23 mouse cellular contexts compared by ENCODE assay signal in genomic region chr1:152685531-152685930, GRCm38 (mm10).
DNase-seq lines count a peak whose midpoint lies in the region; ATAC-seq and TF ChIP-seq lines count a peak whose summit lies in the region.
"Had no signal": no experiment of that assay in that cellular context is flagged by ENCODE, and none has a peak within 500 bp of the region (broad histone marks: within the 10 kb centered on the region; RNA-seq: fewer than 3 reads in every experiment).

No protein-coding gene starts in this region.

- peak; percentile 11 for TF ChIP-seq RAD21 in CH12.LX (IDR thresholded peaks at IDR 0.05; ENCODE audit: low read depth, low read length)

- no peak for ATAC-seq in heart, embryonic 13.5 days (ENCODE audit: extremely low read depth, insufficient number of reproducible peaks, low FRiP score, low TSS enrichment)
- ATAC-seq: forebrain, embryonic 15.5 days; inflammation-experienced regulatory T-cells, adult 6 months; midbrain, embryonic 15.5 days had no signal

- WGBS in heart, embryonic 13.5 days = 50% methylated on average over 3 of the region's 3 CpGs

- no peaks in the 10 kb centered on the region for H3K9me3 ChIP-seq in heart, embryonic 13.5 days
- H3K9me3 ChIP-seq in CH12.LX (replicated peaks; ENCODE audit: low read length) = no peaks in the 10 kb centered on the region
- H3K9me3 ChIP-seq: forebrain, embryonic 15.5 days; hindbrain, embryonic 12.5 days; limb, embryonic 12.5 days; liver, embryonic 13.5 days; lung, embryonic 15.5 days; megakaryocyte, embryonic 14.5 days; midbrain, embryonic 15.5 days; neural tube, embryonic 15.5 days had no signal

- dilution Hi-C loops in CH12.LX (cut with MboI; ENCODE audit: extremely low pct_ligation_motif_present, extremely low pct_unique_long_range_greater_than_20kb, low sequenced_read_pairs) = no loop called here

- H3K27ac ChIP-seq in heart, embryonic 13.5 days (replicated peaks) = peak overlapping the region; percentile 21; the same call in 1 of the 2 replicates
- H3K27ac ChIP-seq in CH12.LX (ENCODE audit: insufficient read depth, low read depth) = no peak overlapping the region
- peak overlapping the region; percentile 57 for H3K27ac ChIP-seq in brown adipose tissue, adult 24 weeks (replicated peaks; ENCODE audit: low read depth, low read length)
- H3K27ac ChIP-seq: forebrain, embryonic 15.5 days; hindbrain, embryonic 12.5 days; limb, embryonic 12.5 days; liver, embryonic 13.5 days; lung, embryonic 15.5 days; midbrain, embryonic 15.5 days; neural tube, embryonic 15.5 days had no signal

- peaks cover 95% of the 10 kb centered on the region for H3K4me1 ChIP-seq in heart, embryonic 13.5 days
- no peaks in the 10 kb centered on the region for H3K4me1 ChIP-seq in CH12.LX (ENCODE audit: control insufficient read depth in 1 of 2, insufficient read depth in 2 of 2)
- peaks cover 37% of the 10 kb centered on the region for H3K4me1 ChIP-seq in brown adipose tissue, adult 24 weeks (ENCODE audit: control insufficient read depth, insufficient read depth, insufficient read length, low read length)
- H3K4me1 ChIP-seq: liver, embryonic 13.5 days had no signal

- no peak overlapping the region for H3K9ac ChIP-seq in heart, embryonic 13.5 days
- H3K9ac ChIP-seq in CH12.LX (ENCODE audit: insufficient read depth, low read depth) = no peak overlapping the region
- H3K9ac ChIP-seq: forebrain, embryonic 15.5 days; hindbrain, embryonic 12.5 days; limb, embryonic 12.5 days; liver, embryonic 13.5 days; lung, embryonic 15.5 days; midbrain, embryonic 15.5 days; neural tube, embryonic 15.5 days had no signal

- no peak for DNase-seq in heart, postnatal 36 days
- DNase-seq in kidney, postnatal 14 days = peak; percentile 24
- DNase-seq in kidney, postnatal 10 days = no peak
- DNase-seq in CH12.LX (ENCODE audit: extremely low read depth) = no peak
- no peak for DNase-seq in cerebellum, postnatal 36 days
- DNase-seq: B cell, adult 2 months; cerebellum, adult 9-10 months; embryo, embryonic 11 days; gastrocnemius, postnatal 25 days; liver, embryonic 13.5 days; right cerebral cortex, postnatal 14 days; spleen, adult 18-20 months; thymus, postnatal 4 days had no signal

- 0 out of 4 replicates have a peak, but pooled peaks of 1 of the 2 experiments have one; percentile 10 for TF ChIP-seq CTCF in CH12.LX (conservative IDR thresholded peaks at IDR 0.05 in 1 of 2, IDR thresholded peaks at IDR 0.05 in 1 of 2; ENCODE audit: low read depth in 2 of 2, low read length in 2 of 2)

- TF ChIP-seq EP300 in CH12.LX (IDR thresholded peaks at IDR 0.05; ENCODE audit: low read length) = no peak

- intact Hi-C loops in heart, postnatal 36 days (cut with DNase I) = no loop called here

- H3K36me3 ChIP-seq in heart, embryonic 13.5 days = no peaks in the 10 kb centered on the region
- no peaks in the 10 kb centered on the region for H3K36me3 ChIP-seq in CH12.LX (replicated peaks in 1 of 2; ENCODE audit: control insufficient read depth in 1 of 2, insufficient read depth in 1 of 2, low read length in 1 of 2)
- H3K36me3 ChIP-seq: forebrain, embryonic 15.5 days; hindbrain, embryonic 12.5 days; limb, embryonic 12.5 days; liver, embryonic 13.5 days; lung, embryonic 15.5 days; midbrain, embryonic 15.5 days; neural tube, embryonic 15.5 days had no signal

- H3K27me3 ChIP-seq in heart, embryonic 13.5 days (replicated peaks) = no peaks in the 10 kb centered on the region
- no peaks in the 10 kb centered on the region for H3K27me3 ChIP-seq in CH12.LX (replicated peaks)
- H3K27me3 ChIP-seq: forebrain, embryonic 15.5 days; hindbrain, embryonic 12.5 days; limb, embryonic 12.5 days; liver, embryonic 13.5 days; lung, embryonic 15.5 days; midbrain, embryonic 15.5 days; neural tube, embryonic 15.5 days had no signal

- no peak overlapping the region for H3K4me3 ChIP-seq in heart, embryonic 13.5 days
- no peak overlapping the region for H3K4me3 ChIP-seq in CH12.LX (replicated peaks in 1 of 3; ENCODE audit: low read depth in 2 of 3, low read length in 2 of 3, poor library complexity in 1 of 3)
- no peak overlapping the region for H3K4me3 ChIP-seq in brown adipose tissue, adult 24 weeks (ENCODE audit: insufficient read depth, low read depth, low read length)
- H3K4me3 ChIP-seq: forebrain, embryonic 15.5 days; hindbrain, embryonic 12.5 days; limb, embryonic 12.5 days; liver, embryonic 13.5 days; lung, embryonic 15.5 days; megakaryocyte, embryonic 14.5 days; midbrain, embryonic 15.5 days; neural tube, embryonic 15.5 days had no signal

- no peaks in the 10 kb centered on the region for H3K79me2 ChIP-seq in CH12.LX (replicated peaks; ENCODE audit: control insufficient read depth, extremely low read depth, insufficient read depth, poor library complexity, severe bottlenecking)

- TF ChIP-seq POLR2A in CH12.LX (IDR thresholded peaks at IDR 0.05; ENCODE audit: low read depth, low read length) = no peak

- in situ Hi-C loops in CH12.LX (cut with MboI; ENCODE audit: low pct_ligation_motif_present, low pct_unique_long_range_greater_than_20kb, low sequenced_read_pairs) = no loop called here

- no peak overlapping the region for H3K4me2 ChIP-seq in heart, embryonic 13.5 days
- H3K4me2 ChIP-seq in CH12.LX (ENCODE audit: insufficient read depth, low read depth, poor library complexity, severe bottlenecking) = no peak overlapping the region
- H3K4me2 ChIP-seq: forebrain, embryonic 15.5 days; hindbrain, embryonic 12.5 days; limb, embryonic 12.5 days; liver, embryonic 13.5 days; lung, embryonic 15.5 days; midbrain, embryonic 15.5 days; neural tube, embryonic 15.5 days had no signal

TF ChIP-seq in CH12.LX, 34 proteins besides CTCF, POLR2A, EP300 and RAD21:
- TF ChIP-seq CHD2 (IDR thresholded peaks at IDR 0.05; ENCODE audit: low read length) (no peak), UBTF (IDR thresholded peaks at IDR 0.05; ENCODE audit: low read depth, low read length) (no peak), JUN (IDR thresholded peaks at IDR 0.05; ENCODE audit: insufficient read depth, low read depth, low read length) (no peak)
